Comparison of ENCODE assay signal across 10 mouse cellular contexts in genomic region chr19:40257396-40257795, GRCm38 (mm10). TPM values are rescaled to one million over a fixed set of nuclear protein-coding genes. Genes with fewer than 3 reads are reported as not detected.
DNase-seq lines count a peak whose midpoint lies in the region; ATAC-seq and TF ChIP-seq lines count a peak whose summit lies in the region.
"Had no signal": no experiment of that assay in that cellular context is flagged by ENCODE, and none has a peak within 500 bp of the region (broad histone marks: within the 10 kb centered on the region; RNA-seq: fewer than 3 reads in every experiment).

No protein-coding gene starts in this region.

- no peak for TF ChIP-seq CTCF in C2C12 (IDR thresholded peaks at IDR 0.05; ENCODE audit: control insufficient read depth, insufficient read depth, insufficient read length)
- no peak for TF ChIP-seq CTCF in heart, postnatal 0 days (IDR thresholded peaks at IDR 0.05; ENCODE audit: low read depth)

- no peak overlapping the region for H3K9ac ChIP-seq in heart, postnatal 0 days (replicated peaks; ENCODE audit: low read depth, low read length)
- H3K9ac ChIP-seq in hindbrain, embryonic 16.5 days (ENCODE audit: low read depth, low read length), result no peak overlapping the region
- H3K9ac ChIP-seq in kidney, embryonic 15.5 days, result no peak overlapping the region
- H3K9ac ChIP-seq: hindbrain, embryonic 12.5 days had no signal

- peak; percentile 34 for DNase-seq in 3134 (ENCODE audit: extremely low read depth, insufficient read length, low spot score)
- DNase-seq in heart, postnatal 0 days (ENCODE audit: low spot score), result no peak
- DNase-seq in natural killer cell, adult 2 months (ENCODE audit: low spot score in 2 of 2), result peak; percentile 71 to 72
- DNase-seq: layer of hippocampus, adult 9-11 months; right cerebral cortex, postnatal 4 days had no signal

- 36% methylated on average over 4 of the region's 4 CpGs for WGBS in heart, postnatal 0 days
- 73% methylated on average over 4 of the region's 4 CpGs for WGBS in hindbrain, embryonic 16.5 days
- WGBS in kidney, embryonic 15.5 days, result 56% methylated on average over 4 of the region's 4 CpGs

- no peak for TF ChIP-seq EP300 in heart, postnatal 0 days (IDR thresholded peaks at IDR 0.05; ENCODE audit: low read depth)

- peaks cover 17% of the 10 kb centered on the region for H3K36me3 ChIP-seq in C2C12 (ENCODE audit: control insufficient read depth, insufficient read depth)
- H3K36me3 ChIP-seq in heart, postnatal 0 days (replicated peaks; ENCODE audit: control insufficient read depth, insufficient read depth, low read length), result peaks cover 11% of the 10 kb centered on the region; the same call in 1 of the 2 replicates
- H3K36me3 ChIP-seq in hindbrain, embryonic 16.5 days (ENCODE audit: control insufficient read depth, insufficient read depth, low read length), result no peaks in the 10 kb centered on the region
- H3K36me3 ChIP-seq in kidney, embryonic 15.5 days, result no peaks in the 10 kb centered on the region
- H3K36me3 ChIP-seq: hindbrain, embryonic 12.5 days had no signal

- H3ac ChIP-seq in C2C12 (ENCODE audit: control insufficient read depth, insufficient read length, low read depth), result no peak overlapping the region

- H3K4me1 ChIP-seq in heart, postnatal 0 days (ENCODE audit: control insufficient read depth, insufficient read depth), result peaks cover 34% of the 10 kb centered on the region
- no peaks in the 10 kb centered on the region for H3K4me1 ChIP-seq in hindbrain, embryonic 16.5 days (ENCODE audit: control insufficient read depth, insufficient read depth, low read depth, low read length)
- 0 out of 2 replicates have a peak, but pooled peaks cover 4% of the 10 kb centered on the region for H3K4me1 ChIP-seq in kidney, embryonic 15.5 days
- H3K4me1 ChIP-seq: hindbrain, embryonic 12.5 days had no signal

- ATAC-seq in heart, postnatal 0 days (ENCODE audit: insufficient read depth, low read depth), result 0 out of 2 replicates have a peak, but pooled peaks have one; percentile 16
- ATAC-seq in hindbrain, embryonic 16.5 days, result no peak
- no peak for ATAC-seq in erythroblast, adult 5-6 weeks (replicated peaks; ENCODE audit: low FRiP score, poor library complexity, severe bottlenecking)
- ATAC-seq in kidney, embryonic 15.5 days (replicated peaks; ENCODE audit: low FRiP score), result no peak

- peaks cover 48% of the 10 kb centered on the region for H3K79me3 ChIP-seq in C2C12 (ENCODE audit: low read depth)

- H3K79me2 ChIP-seq in C2C12 (ENCODE audit: control insufficient read depth, insufficient read depth), result peaks cover 99% of the 10 kb centered on the region

- H3K9me3 ChIP-seq in heart, postnatal 0 days (replicated peaks; ENCODE audit: control insufficient read depth, low read length), result no peaks in the 10 kb centered on the region
- H3K9me3 ChIP-seq in hindbrain, embryonic 16.5 days (ENCODE audit: control insufficient read depth, low read length), result no peaks in the 10 kb centered on the region
- no peaks in the 10 kb centered on the region for H3K9me3 ChIP-seq in kidney, embryonic 15.5 days (replicated peaks)
- H3K9me3 ChIP-seq: hindbrain, embryonic 12.5 days had no signal

- no peak overlapping the region for H3K4me3 ChIP-seq in C2C12 (ENCODE audit: insufficient read depth, poor library complexity, severe bottlenecking)
- no peak overlapping the region for H3K4me3 ChIP-seq in heart, postnatal 0 days (ENCODE audit: low read depth, low read length)
- no peak overlapping the region for H3K4me3 ChIP-seq in hindbrain, embryonic 16.5 days (ENCODE audit: low read length)
- H3K4me3 ChIP-seq in kidney, embryonic 15.5 days (replicated peaks), result no peak overlapping the region
- H3K4me3 ChIP-seq: hindbrain, embryonic 12.5 days had no signal

- peak overlapping the region; percentile 36 for H3K27ac ChIP-seq in heart, postnatal 0 days (ENCODE audit: low read depth)
- no peak overlapping the region for H3K27ac ChIP-seq in hindbrain, embryonic 16.5 days (ENCODE audit: low read depth, low read length)
- no peak overlapping the region for H3K27ac ChIP-seq in kidney, embryonic 15.5 days
- H3K27ac ChIP-seq: hindbrain, embryonic 12.5 days had no signal

- peak overlapping the region; percentile 19; the same call in 1 of the 2 replicates for H3K4me2 ChIP-seq in heart, postnatal 0 days (ENCODE audit: low read depth, low read length)
- no peak overlapping the region for H3K4me2 ChIP-seq in hindbrain, embryonic 16.5 days (ENCODE audit: low read length)
- no peak overlapping the region for H3K4me2 ChIP-seq in kidney, embryonic 15.5 days
- H3K4me2 ChIP-seq: hindbrain, embryonic 12.5 days had no signal

- no peaks in the 10 kb centered on the region for H3K27me3 ChIP-seq in C2C12 (ENCODE audit: control insufficient read depth, insufficient read depth, insufficient read length)
- no peaks in the 10 kb centered on the region for H3K27me3 ChIP-seq in heart, postnatal 0 days (ENCODE audit: control insufficient read depth, insufficient read depth, low read length)
- no peaks in the 10 kb centered on the region for H3K27me3 ChIP-seq in hindbrain, embryonic 16.5 days (replicated peaks; ENCODE audit: control insufficient read depth, insufficient read depth, low read length)
- H3K27me3 ChIP-seq in kidney, embryonic 15.5 days, result no peaks in the 10 kb centered on the region
- H3K27me3 ChIP-seq: hindbrain, embryonic 12.5 days had no signal

TF ChIP-seq in C2C12, 6 proteins besides CTCF, POLR2A, EP300 and RAD21:
- TF ChIP-seq MYOD1 (IDR thresholded peaks at IDR 0.05; ENCODE audit: control insufficient read depth, insufficient read length, low read depth) (peak; percentile 48), FOSL1 (IDR thresholded peaks at IDR 0.05; ENCODE audit: insufficient read depth, low read length, poor library complexity, severe bottlenecking) (no peak)

RNA-seq across cellular contexts. Expression of gene Pdlim1, which starts 14.2 kb away (rescaled TPM):
- 198 TPM for polyA plus RNA-seq in C2C12 (2012; fragmentation: generic; extraction: Trizol)
- 96.5 and 117 TPM in 2 replicates for total RNA-seq in heart, postnatal 0 days (2014; rRNA removed; ENCODE audit: low replicate concordance)
- 206 and 230 TPM in 2 replicates for polyA plus RNA-seq in heart, postnatal 0 days (2015; fragmentation: Nextera tagmentation; extraction: Ambion mirVana)
- polyA plus RNA-seq in hindbrain, embryonic 16.5 days (2015; fragmentation: Nextera tagmentation; extraction: Ambion mirVana), result 9.9 and 13.9 TPM in 2 replicates
- 19.6 and 24.0 TPM in 2 replicates for total RNA-seq in erythroblast, adult 5-6 weeks (2015; ENCODE audit: low replicate concordance)
- total RNA-seq in erythroblast, adult 5-6 weeks (2017; ENCODE audit: low replicate concordance), result 8.9 and 32.3 TPM in 2 replicates
- 38.4 and 38.9 TPM in 2 replicates for polyA plus RNA-seq in kidney, embryonic 15.5 days (2015; fragmentation: Nextera tagmentation; extraction: Ambion mirVana)
